Mouse (Mus musculus): Measurements from ENCODE around the gene Rnf166. TPM values are rescaled to one million over a fixed set of nuclear protein-coding genes. Genes with fewer than 3 reads are reported as not detected.

Rnf166 gene
- polyA plus RNA-seq, 1 experiment from 2014 or later: 33.2 TPM

- no peak overlapping the region for H3K4me2 ChIP-seq
- ATAC-seq (ENCODE audit: extremely low read depth, insufficient number of reproducible peaks, low FRiP score, low TSS enrichment): 0 out of 2 replicates have a peak, but pooled peaks have one; percentile 9
Measured at GRCm38 (mm10) chr8:122500856-122501255, 25.0 kb upstream of the Rnf166 start.

GRCm38 (mm10) chr8:122497912-122498311 is 22.0 kb upstream of the Rnf166 start:
- no peak for ATAC-seq (ENCODE audit: extremely low read depth, insufficient number of reproducible peaks, low FRiP score, low TSS enrichment)
- no peaks in the 10 kb centered on the region for H3K4me1 ChIP-seq
- no peak overlapping the region for H3K9ac ChIP-seq
- no peak overlapping the region for H3K4me3 ChIP-seq
- H3K27me3 ChIP-seq (replicated peaks): no peaks in the 10 kb centered on the region
- H3K4me2 ChIP-seq: no peak overlapping the region
- peak overlapping the region; percentile 48; the same call in 1 of the 2 replicates for H3K27ac ChIP-seq (replicated peaks)
- peaks cover 86% of the 10 kb centered on the region for H3K36me3 ChIP-seq
- no peaks in the 10 kb centered on the region for H3K9me3 ChIP-seq
- 71% methylated on average over 17 of the region's 17 CpGs for WGBS

More at GRCm38 (mm10) chr8:122500856-122501255, 25.0 kb upstream of the Rnf166 start:
- 35% methylated on average over 10 of the region's 10 CpGs for WGBS
- Histone ChIP-seq H3K27ac (replicated peaks) (no peak overlapping the region), H3K4me1 (no peaks in the 10 kb centered on the region), H3K9me3 (no peaks in the 10 kb centered on the region), H3K36me3 (peaks cover 81% of the 10 kb centered on the region), H3K9ac (no peak overlapping the region), H3K4me3 (no peak overlapping the region), H3K27me3 (replicated peaks) (no peaks in the 10 kb centered on the region)

GRCm38 (mm10) chr8:122497016-122497734 is 21.3 kb upstream of the Rnf166 start:
- no peak for ATAC-seq (ENCODE audit: extremely low read depth, insufficient number of reproducible peaks, low FRiP score, low TSS enrichment)
- H3K27ac ChIP-seq (replicated peaks): peak overlapping the region; percentile 48; the same call in 1 of the 2 replicates
- WGBS: 81% methylated on average over 12 of the region's 12 CpGs

GRCm38 (mm10) chr8:122488387-122488786 is 12.5 kb upstream of the Rnf166 start:
- Histone ChIP-seq H3K9me3 (no peaks in the 10 kb centered on the region), H3K4me1 (no peaks in the 10 kb centered on the region), H3K4me2 (no peak overlapping the region), H3K4me3 (no peak overlapping the region), H3K36me3 (peaks cover 97% of the 10 kb centered on the region), H3K27ac (replicated peaks) (no peak overlapping the region), H3K9ac (no peak overlapping the region), H3K27me3 (replicated peaks) (no peaks in the 10 kb centered on the region)
- WGBS: 94% methylated on average over 9 of the region's 9 CpGs
- no peak for ATAC-seq (ENCODE audit: extremely low read depth, insufficient number of reproducible peaks, low FRiP score, low TSS enrichment)

More at GRCm38 (mm10) chr8:122497016-122497734, 21.3 kb upstream of the Rnf166 start:
- H3K4me3 ChIP-seq: no peak overlapping the region
- peaks cover 93% of the 10 kb centered on the region for H3K36me3 ChIP-seq
- no peaks in the 10 kb centered on the region for H3K4me1 ChIP-seq
- H3K27me3 ChIP-seq (replicated peaks): no peaks in the 10 kb centered on the region
- no peaks in the 10 kb centered on the region for H3K9me3 ChIP-seq
- H3K9ac ChIP-seq: no peak overlapping the region
- no peak overlapping the region for H3K4me2 ChIP-seq

- no peak overlapping the region for H3K4me3 ChIP-seq
- 91% methylated on average over 12 of the region's 12 CpGs for WGBS
Measured at GRCm38 (mm10) chr8:122484831-122485230, 9.0 kb upstream of the Rnf166 start.

GRCm38 (mm10) chr8:122483877-122484276 is 8.0 kb upstream of the Rnf166 start:
- H3K36me3 ChIP-seq: peaks cover 99% of the 10 kb centered on the region
- no peak for ATAC-seq (ENCODE audit: extremely low read depth, insufficient number of reproducible peaks, low FRiP score, low TSS enrichment)
- H3K9ac ChIP-seq: no peak overlapping the region
- H3K4me3 ChIP-seq: no peak overlapping the region
- H3K4me2 ChIP-seq: no peak overlapping the region
- no peaks in the 10 kb centered on the region for H3K27me3 ChIP-seq (replicated peaks)
- no peaks in the 10 kb centered on the region for H3K4me1 ChIP-seq
- 97% methylated on average over 7 of the region's 7 CpGs for WGBS
- H3K9me3 ChIP-seq: no peaks in the 10 kb centered on the region
- no peak overlapping the region for H3K27ac ChIP-seq (replicated peaks)

More at GRCm38 (mm10) chr8:122484831-122485230, 9.0 kb upstream of the Rnf166 start:
- Histone ChIP-seq H3K27me3 (replicated peaks) (no peaks in the 10 kb centered on the region), H3K27ac (replicated peaks) (no peak overlapping the region), H3K9ac (no peak overlapping the region), H3K4me2 (no peak overlapping the region), H3K4me1 (no peaks in the 10 kb centered on the region), H3K9me3 (no peaks in the 10 kb centered on the region), H3K36me3 (peaks cover 99% of the 10 kb centered on the region)
- ATAC-seq (ENCODE audit: extremely low read depth, insufficient number of reproducible peaks, low FRiP score, low TSS enrichment): no peak

- WGBS: 92% methylated on average over 8 of the region's 8 CpGs
- peaks cover 99% of the 10 kb centered on the region for H3K36me3 ChIP-seq
- no peaks in the 10 kb centered on the region for H3K9me3 ChIP-seq
- no peak overlapping the region for H3K9ac ChIP-seq
- no peak for ATAC-seq (ENCODE audit: extremely low read depth, insufficient number of reproducible peaks, low FRiP score, low TSS enrichment)
- H3K4me2 ChIP-seq: no peak overlapping the region
- no peak overlapping the region for H3K4me3 ChIP-seq
- no peaks in the 10 kb centered on the region for H3K27me3 ChIP-seq (replicated peaks)
- no peaks in the 10 kb centered on the region for H3K4me1 ChIP-seq
- H3K27ac ChIP-seq (replicated peaks): no peak overlapping the region
Measured at GRCm38 (mm10) chr8:122482448-122482847, 6.6 kb upstream of the Rnf166 start.

GRCm38 (mm10) chr8:122474951-122475560 is 808 bp downstream of the Rnf166 start:
- Histone ChIP-seq H3K36me3 (peaks cover 63% of the 10 kb centered on the region), H3K27ac (replicated peaks) (peak overlapping the region; percentile 90), H3K4me2 (peak overlapping the region; percentile 92), H3K4me1 (peaks cover 25% of the 10 kb centered on the region), H3K4me3 (peak overlapping the region; percentile 99), H3K9ac (peak overlapping the region; percentile 98), H3K27me3 (replicated peaks) (no peaks in the 10 kb centered on the region), H3K9me3 (no peaks in the 10 kb centered on the region)
- ATAC-seq (ENCODE audit: extremely low read depth, insufficient number of reproducible peaks, low FRiP score, low TSS enrichment): no peak
- WGBS: 4% methylated on average over 16 of the region's 16 CpGs

- peaks cover 63% of the 10 kb centered on the region for H3K36me3 ChIP-seq
- no peak for ATAC-seq (ENCODE audit: extremely low read depth, insufficient number of reproducible peaks, low FRiP score, low TSS enrichment)
- no peaks in the 10 kb centered on the region for H3K27me3 ChIP-seq (replicated peaks)
- H3K9me3 ChIP-seq: no peaks in the 10 kb centered on the region
- H3K4me2 ChIP-seq: peak overlapping the region; percentile 92
- H3K4me3 ChIP-seq: peak overlapping the region; percentile 99; the same call in 1 of the 2 replicates
- 79% methylated on average over 8 of the region's 8 CpGs for WGBS
- H3K27ac ChIP-seq (replicated peaks): 0 out of 2 replicates have a peak overlapping the region, but pooled peaks have one; percentile 90
- H3K4me1 ChIP-seq: peaks cover 25% of the 10 kb centered on the region
- H3K9ac ChIP-seq: peak overlapping the region; percentile 98
Measured at GRCm38 (mm10) chr8:122473911-122474421, 1.9 kb downstream of the Rnf166 start.

GRCm38 (mm10) chr8:122470691-122471090 is 5.2 kb downstream of the Rnf166 start:
- 81% methylated on average over 5 of the region's 5 CpGs for WGBS
- peaks cover 80% of the 10 kb centered on the region for H3K36me3 ChIP-seq

GRCm38 (mm10) chr8:122469965-122470364 is 5.9 kb downstream of the Rnf166 start:
- peaks cover 87% of the 10 kb centered on the region for H3K36me3 ChIP-seq
- peaks cover 16% of the 10 kb centered on the region for H3K4me1 ChIP-seq
- H3K9ac ChIP-seq: no peak overlapping the region
- H3K27ac ChIP-seq (replicated peaks): no peak overlapping the region
- ATAC-seq (ENCODE audit: extremely low read depth, insufficient number of reproducible peaks, low FRiP score, low TSS enrichment): no peak
- H3K27me3 ChIP-seq (replicated peaks): no peaks in the 10 kb centered on the region
- no peak overlapping the region for H3K4me3 ChIP-seq
- 87% methylated on average over 10 of the region's 10 CpGs for WGBS
- H3K9me3 ChIP-seq: no peaks in the 10 kb centered on the region
- H3K4me2 ChIP-seq: no peak overlapping the region

More at GRCm38 (mm10) chr8:122470691-122471090, 5.2 kb downstream of the Rnf166 start:
- no peak for ATAC-seq (ENCODE audit: extremely low read depth, insufficient number of reproducible peaks, low FRiP score, low TSS enrichment)
- Histone ChIP-seq H3K9ac (no peak overlapping the region), H3K4me2 (no peak overlapping the region), H3K4me1 (peaks cover 16% of the 10 kb centered on the region), H3K9me3 (no peaks in the 10 kb centered on the region), H3K27ac (replicated peaks) (no peak overlapping the region), H3K4me3 (no peak overlapping the region), H3K27me3 (replicated peaks) (no peaks in the 10 kb centered on the region)
